Mouse (Mus musculus): Measurements from ENCODE around the gene Olfr711. TPM values are rescaled to one million over a fixed set of nuclear protein-coding genes. Genes with fewer than 3 reads are reported as not detected.
"Not testable (repeated sequence)": the region's sequence is repeated elsewhere in the genome, so short reads cannot be mapped to it uniquely, and the experiment has no call there.

Olfr711 gene
- polyA plus RNA-seq, 1 experiment from 2014 or later, result not detected

DNA sequence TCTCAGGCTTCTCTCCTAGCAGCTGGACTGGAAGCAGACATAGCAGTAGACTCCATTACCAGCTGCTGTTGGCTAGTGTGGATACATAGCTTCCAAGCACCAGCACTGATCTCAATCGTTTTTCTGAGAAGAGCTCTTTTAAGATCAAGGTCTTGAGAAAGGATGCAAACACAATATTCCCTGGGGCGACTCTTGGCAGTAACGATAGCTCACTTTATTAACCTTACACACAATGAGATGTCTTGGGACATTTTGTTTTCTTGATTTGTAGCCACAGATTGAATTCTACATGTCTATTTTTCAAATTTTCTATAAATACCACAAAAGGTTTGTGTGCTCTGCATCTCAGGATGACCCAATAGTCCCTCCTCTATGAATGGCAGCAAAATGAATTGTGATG lies 27.0 kb downstream of the Olfr711 start, which contains the start of gene Olfr710:
TSS of gene Olfr710 (minus strand) at position 101 of the 400 bp plus-strand sequence.
- Histone ChIP-seq H3K4me2 (replicated peaks; ENCODE audit: low read depth, low read length) (no peak within 1 kb of the TSS), H3K4me1 (ENCODE audit: insufficient read depth, low read depth, low read length) (no peaks in the 10 kb centered on the region), H3K9me3 (ENCODE audit: low read length) (no peaks in the 10 kb centered on the region), H3K27me3 (replicated peaks; ENCODE audit: insufficient read depth, low read length) (no peaks in the 10 kb centered on the region), H3K4me3 (ENCODE audit: low read depth, low read length) (no peak within 1 kb of the TSS), H3K27ac (ENCODE audit: low read length) (no peak within 1 kb of the TSS), H3K36me3 (ENCODE audit: insufficient read depth, low read length) (no peaks in the 10 kb centered on the region), H3K9ac (replicated peaks; ENCODE audit: low read depth) (no peak within 1 kb of the TSS)
- WGBS, result 75% methylated on average over 3 of the region's 3 CpGs
- DNase-seq (ENCODE audit: low spot score) (no peak), ATAC-seq (no peak)
- no peak for TF ChIP-seq CTCF (IDR thresholded peaks at IDR 0.05)

GRCm38 (mm10) chr7:106932119-106932518 lies 43.1 kb downstream of the Olfr711 start, which contains the start of gene Olfr709-ps1:
Gene Olfr709-ps1 (minus strand): TSS chr7:106932219.
- TF ChIP-seq EP300 (IDR thresholded peaks at IDR 0.05), result no peak
- TF ChIP-seq CTCF (IDR thresholded peaks at IDR 0.05), result no peak
- no peak within 1 kb of the TSS for H3K4me2 ChIP-seq (replicated peaks; ENCODE audit: low read depth, low read length)
- H3K36me3 ChIP-seq (ENCODE audit: insufficient read depth, low read length), result no peaks in the 10 kb centered on the region
- no peaks in the 10 kb centered on the region for H3K9me3 ChIP-seq (ENCODE audit: low read length)
- no peaks in the 10 kb centered on the region for H3K4me1 ChIP-seq (ENCODE audit: insufficient read depth, low read depth, low read length)
- H3K27me3 ChIP-seq (replicated peaks; ENCODE audit: insufficient read depth, low read length), result no peaks in the 10 kb centered on the region
- no peak within 1 kb of the TSS for H3K4me3 ChIP-seq (ENCODE audit: low read depth, low read length)
- DNase-seq (ENCODE audit: low spot score) (no peak), ATAC-seq (no peak)
- H3K27ac ChIP-seq (ENCODE audit: low read length), result no peak within 1 kb of the TSS
- H3K9ac ChIP-seq (replicated peaks; ENCODE audit: low read depth), result no peak within 1 kb of the TSS

GRCm38 (mm10) chr7:106920961-106921360 lies 54.3 kb downstream of the Olfr711 start:
- not testable (repeated sequence) for H3K4me2 ChIP-seq (replicated peaks; ENCODE audit: low read depth, low read length)
- 87% methylated on average over 6 of the region's 7 CpGs for WGBS

More at GRCm38 (mm10) chr7:106920961-106921360, 54.3 kb downstream of the Olfr711 start:
- H3K4me3 ChIP-seq (ENCODE audit: low read depth, low read length); DNase-seq (ENCODE audit: low spot score); H3K27ac ChIP-seq (ENCODE audit: low read length); H3K36me3 ChIP-seq (ENCODE audit: insufficient read depth, low read length); H3K9ac ChIP-seq (replicated peaks; ENCODE audit: low read depth); H3K9me3 ChIP-seq (ENCODE audit: low read length); ATAC-seq; H3K4me1 ChIP-seq (ENCODE audit: insufficient read depth, low read depth, low read length); H3K27me3 ChIP-seq (replicated peaks; ENCODE audit: insufficient read depth, low read length): not testable (repeated sequence)

Other genes starting within 250 kb of the Olfr711 start
- not detected in 2 replicates for gene Olfr697, start 233.0 kb downstream of the Olfr711 start, polyA plus RNA-seq (2015; fragmentation: Nextera tagmentation; extraction: Ambion mirVana)
- not detected in 2 replicates for gene Olfr698, start 220.1 kb downstream of the Olfr711 start, polyA plus RNA-seq (2015; fragmentation: Nextera tagmentation; extraction: Ambion mirVana)
- gene Olfr699, start 182.3 kb downstream of the Olfr711 start, polyA plus RNA-seq (2015; fragmentation: Nextera tagmentation; extraction: Ambion mirVana), result not detected in 2 replicates
- gene Olfr700, start 166.6 kb downstream of the Olfr711 start, polyA plus RNA-seq (2015; fragmentation: Nextera tagmentation; extraction: Ambion mirVana), result not detected in 2 replicates
- gene Olfr701, start 161.3 kb downstream of the Olfr711 start, polyA plus RNA-seq (2015; fragmentation: Nextera tagmentation; extraction: Ambion mirVana), result not detected in 2 replicates
- not detected in 2 replicates for gene Olfr702, start 141.6 kb downstream of the Olfr711 start, polyA plus RNA-seq (2015; fragmentation: Nextera tagmentation; extraction: Ambion mirVana)
- gene Olfr703, start 132.1 kb downstream of the Olfr711 start, polyA plus RNA-seq (2015; fragmentation: Nextera tagmentation; extraction: Ambion mirVana), result not detected in 2 replicates
- gene Olfr704, start 112.3 kb downstream of the Olfr711 start, polyA plus RNA-seq (2015; fragmentation: Nextera tagmentation; extraction: Ambion mirVana), result not detected in 2 replicates
- not detected in 2 replicates for gene Olfr705, start 98.6 kb downstream of the Olfr711 start, polyA plus RNA-seq (2015; fragmentation: Nextera tagmentation; extraction: Ambion mirVana)
- gene Olfr706, start 87.3 kb downstream of the Olfr711 start, polyA plus RNA-seq (2015; fragmentation: Nextera tagmentation; extraction: Ambion mirVana), result not detected in 2 replicates
- gene Olfr707, start 74.2 kb downstream of the Olfr711 start, polyA plus RNA-seq (2015; fragmentation: Nextera tagmentation; extraction: Ambion mirVana), result not detected in 2 replicates
- not detected in 2 replicates for gene Olfr1532-ps1, start 67.5 kb downstream of the Olfr711 start, polyA plus RNA-seq (2015; fragmentation: Nextera tagmentation; extraction: Ambion mirVana)
- not detected in 2 replicates for gene Olfr709-ps1, start 43.2 kb downstream of the Olfr711 start, polyA plus RNA-seq (2015; fragmentation: Nextera tagmentation; extraction: Ambion mirVana)
- gene Olfr710, start 27.1 kb downstream of the Olfr711 start, polyA plus RNA-seq (2015; fragmentation: Nextera tagmentation; extraction: Ambion mirVana), result not detected in 2 replicates
- gene Olfr6, start 11.5 kb downstream of the Olfr711 start, polyA plus RNA-seq (2015; fragmentation: Nextera tagmentation; extraction: Ambion mirVana), result not detected in 2 replicates
- gene Olfr2, start 30.6 kb upstream of the Olfr711 start, polyA plus RNA-seq (2015; fragmentation: Nextera tagmentation; extraction: Ambion mirVana), result not detected in 2 replicates
- gene Olfr713, start 55.7 kb upstream of the Olfr711 start, polyA plus RNA-seq (2015; fragmentation: Nextera tagmentation; extraction: Ambion mirVana), result not detected in 2 replicates
- not detected in 2 replicates for gene Olfr714, start 95.5 kb upstream of the Olfr711 start, polyA plus RNA-seq (2015; fragmentation: Nextera tagmentation; extraction: Ambion mirVana)
- not detected in 2 replicates for gene Olfr17, start 117.8 kb upstream of the Olfr711 start, polyA plus RNA-seq (2015; fragmentation: Nextera tagmentation; extraction: Ambion mirVana)
- gene Olfr715b, start 134.9 kb upstream of the Olfr711 start, polyA plus RNA-seq (2015; fragmentation: Nextera tagmentation; extraction: Ambion mirVana), result not detected in 2 replicates
- gene Olfr715, start 155.6 kb upstream of the Olfr711 start, polyA plus RNA-seq (2015; fragmentation: Nextera tagmentation; extraction: Ambion mirVana), result not detected in 2 replicates
- gene Olfr716, start 162.9 kb upstream of the Olfr711 start, polyA plus RNA-seq (2015; fragmentation: Nextera tagmentation; extraction: Ambion mirVana), result not detected in 2 replicates
- gene Nlrp14, start 191.5 kb upstream of the Olfr711 start, polyA plus RNA-seq (2015; fragmentation: Nextera tagmentation; extraction: Ambion mirVana), result not detected in 2 replicates
- gene Rbmxl2, start 234.0 kb upstream of the Olfr711 start, polyA plus RNA-seq (2015; fragmentation: Nextera tagmentation; extraction: Ambion mirVana), result not detected in 2 replicates